Mouse (Mus musculus) heart, adult 11 months (tissue): Measurements from ENCODE around the gene Rmi2.
A peak's percentile ranks its signal among the peaks of the same experiment; 100 is the strongest.
"Not testable (repeated sequence)": the region's sequence is repeated elsewhere in the genome, so short reads cannot be mapped to it uniquely, and the experiment has no call there.

Experiments used
- DNase-seq: peaks from one replicate; pipeline ENCODE4 v3.0.0; 2022

Rmi2 gene

DNA sequence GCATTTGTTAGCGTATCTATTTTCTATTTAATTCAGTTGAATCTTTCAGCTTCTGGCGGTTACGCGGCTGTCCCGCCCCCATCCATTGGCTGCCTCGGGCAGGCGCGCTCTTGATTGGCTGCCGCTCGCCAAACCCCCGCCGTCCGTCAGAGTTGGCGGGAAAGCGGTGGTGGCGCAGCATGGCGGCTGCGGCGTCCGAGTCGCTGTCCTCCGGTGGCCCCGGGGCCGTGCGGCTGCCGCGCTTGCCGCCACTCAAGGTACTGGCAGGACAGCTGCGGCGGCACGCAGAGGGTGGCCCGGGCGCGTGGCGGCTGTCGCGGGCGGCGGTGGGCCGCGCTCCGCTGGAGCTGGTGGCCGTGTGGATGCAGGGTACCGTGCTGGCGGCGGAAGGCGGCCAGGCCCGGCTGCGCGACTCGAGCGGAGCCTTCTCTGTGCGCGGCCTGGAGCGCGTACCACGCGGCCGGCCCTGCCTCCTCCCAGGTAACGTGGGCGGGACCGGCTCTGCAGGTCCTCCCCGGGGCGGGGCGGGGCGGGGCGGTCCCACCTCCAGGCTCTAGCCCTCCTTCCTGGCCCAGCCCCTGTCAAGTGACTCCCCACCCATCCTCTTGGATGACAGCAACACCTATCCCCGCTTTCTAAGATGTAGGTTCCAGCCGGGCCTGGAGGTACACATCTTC is at the start of gene Rmi2:
Gene Rmi2, plus strand, starts transcription at position 149 of the 677 bp plus-strand sequence.
- peak; percentile 99 for DNase-seq

- DNase-seq = peak; percentile 100
Observed at GRCm38 (mm10) chr16:10785371-10786231, 49.3 kb upstream of the Rmi2 start, which contains the start of gene Socs1. TSS of gene Socs1 (minus strand) at chr16:10785536.

- DNase-seq = peak; percentile 98
Observed at GRCm38 (mm10) chr16:10786288-10786687, 48.6 kb upstream of the Rmi2 start.

GRCm38 (mm10) chr16:10786782-10787547 is 47.9 kb upstream of the Rmi2 start:
- peak; percentile 95 for DNase-seq

DNA sequence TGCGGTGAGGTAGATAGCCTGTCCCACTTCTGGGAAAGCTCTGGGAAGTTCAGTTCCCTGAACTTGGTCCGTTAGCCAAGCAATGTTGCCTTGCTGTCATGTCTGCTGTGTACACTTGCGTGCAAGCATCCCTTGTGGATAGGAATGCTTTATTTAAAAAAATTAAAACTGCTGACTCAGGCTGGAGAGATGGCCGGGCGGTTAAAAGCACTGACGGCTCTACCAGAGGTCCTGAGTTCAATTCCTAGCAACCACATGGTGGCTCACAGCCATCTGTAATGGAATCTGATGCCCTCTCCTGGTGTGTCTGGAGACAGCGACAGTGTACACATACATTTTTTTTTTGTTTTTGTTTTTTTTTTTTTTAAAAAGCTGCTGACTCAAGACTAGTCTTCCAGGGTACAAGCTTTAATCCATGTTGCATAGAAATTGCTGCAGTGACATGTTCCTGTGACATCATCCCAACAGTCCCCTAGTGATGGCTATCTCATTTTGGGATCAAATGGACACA is 47.3 kb upstream of the Rmi2 start:
- DNase-seq = peak; percentile 91

GRCm38 (mm10) chr16:10788271-10788670 is 46.6 kb upstream of the Rmi2 start, which contains the start of gene Tnp2:
TSS of gene Tnp2 (minus strand) at chr16:10788660.
- peak; percentile 90 for DNase-seq

DNA sequence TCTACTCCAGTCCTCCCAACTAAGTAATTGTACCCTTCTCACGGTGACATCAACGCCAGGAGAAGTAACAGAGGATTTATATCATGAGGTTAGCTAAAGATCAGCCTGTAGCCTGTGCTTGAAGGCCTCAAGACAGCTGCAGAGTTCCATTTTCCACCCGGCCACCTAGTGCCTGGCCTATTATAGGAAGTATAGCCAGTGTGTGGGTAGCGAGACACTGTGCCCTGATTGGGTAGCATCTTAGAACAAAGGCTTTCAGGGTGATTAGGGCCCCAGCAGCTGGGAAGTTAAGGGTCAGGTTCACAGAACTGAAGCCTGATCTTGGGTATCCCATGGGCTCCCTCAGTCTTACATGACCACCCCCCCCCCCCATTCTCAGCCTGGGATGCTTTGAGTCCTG is 46.0 kb upstream of the Rmi2 start:
- no peak for DNase-seq

DNA sequence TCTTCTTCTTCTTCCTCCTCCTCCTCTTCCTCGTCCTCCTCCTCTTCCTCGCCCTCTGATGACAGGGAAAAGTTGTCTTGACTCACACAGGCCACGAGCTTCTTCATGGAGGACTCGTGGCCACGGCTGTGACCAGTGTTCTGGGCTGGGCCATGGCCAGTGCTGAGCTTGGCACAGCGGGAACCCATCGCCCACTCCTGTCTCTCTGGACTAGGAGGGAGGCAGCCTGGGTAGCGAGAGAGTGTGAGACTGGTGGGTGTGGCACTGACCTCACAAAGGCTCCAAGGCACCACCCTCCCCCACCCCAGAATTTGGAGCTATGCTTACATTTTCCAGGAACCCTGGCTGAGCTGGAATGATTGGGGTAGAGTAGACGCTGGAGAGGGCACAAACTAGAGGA is 44.2 kb upstream of the Rmi2 start, which contains the start of gene Prm3:
Gene Prm3, minus strand, starts transcription at position 213 of the 400 bp plus-strand sequence.
- no peak for DNase-seq

DNA sequence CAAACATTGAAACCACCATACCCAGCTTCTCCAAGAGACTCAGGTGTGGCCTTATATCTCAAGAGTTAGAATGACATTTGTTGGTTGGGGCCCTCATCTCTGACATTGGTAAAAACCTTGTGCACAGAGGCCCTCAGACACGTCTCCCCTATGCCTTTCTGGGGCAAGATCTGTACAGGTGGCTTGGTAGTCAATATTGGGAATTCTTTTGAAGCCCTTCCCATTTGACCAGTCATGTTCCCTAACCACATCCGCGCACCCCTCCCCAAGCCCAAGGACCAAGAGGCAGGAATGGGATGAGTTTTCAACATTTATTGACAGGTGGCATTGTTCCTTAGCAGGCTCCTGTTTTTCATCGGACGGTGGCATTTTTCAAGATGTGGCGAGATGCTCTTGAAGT is 38.8 kb upstream of the Rmi2 start, which contains the start of gene Prm2:
Gene Prm2, minus strand, starts transcription at position 101 of the 400 bp plus-strand sequence.
- no peak for DNase-seq

DNA sequence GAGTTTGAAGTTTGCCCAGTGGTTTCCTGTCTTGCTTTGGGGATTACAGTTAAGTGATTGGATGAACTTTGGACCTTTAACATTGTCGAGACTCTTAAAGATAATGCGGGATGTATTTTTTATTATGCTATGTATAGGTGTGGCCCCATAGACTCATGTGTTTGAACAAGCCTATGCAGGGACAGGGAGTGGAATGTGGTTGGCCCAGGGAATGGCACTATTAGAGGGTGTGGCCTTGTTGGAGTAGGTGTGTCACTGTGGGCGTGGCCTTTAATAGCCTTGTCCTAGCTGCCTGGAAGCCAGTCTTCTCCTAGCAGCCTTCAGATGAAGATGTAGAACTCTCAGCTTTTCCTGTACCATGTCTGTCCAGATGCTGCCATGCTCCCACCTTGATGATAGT is 32.4 kb upstream of the Rmi2 start:
- not testable (repeated sequence) for DNase-seq

DNA sequence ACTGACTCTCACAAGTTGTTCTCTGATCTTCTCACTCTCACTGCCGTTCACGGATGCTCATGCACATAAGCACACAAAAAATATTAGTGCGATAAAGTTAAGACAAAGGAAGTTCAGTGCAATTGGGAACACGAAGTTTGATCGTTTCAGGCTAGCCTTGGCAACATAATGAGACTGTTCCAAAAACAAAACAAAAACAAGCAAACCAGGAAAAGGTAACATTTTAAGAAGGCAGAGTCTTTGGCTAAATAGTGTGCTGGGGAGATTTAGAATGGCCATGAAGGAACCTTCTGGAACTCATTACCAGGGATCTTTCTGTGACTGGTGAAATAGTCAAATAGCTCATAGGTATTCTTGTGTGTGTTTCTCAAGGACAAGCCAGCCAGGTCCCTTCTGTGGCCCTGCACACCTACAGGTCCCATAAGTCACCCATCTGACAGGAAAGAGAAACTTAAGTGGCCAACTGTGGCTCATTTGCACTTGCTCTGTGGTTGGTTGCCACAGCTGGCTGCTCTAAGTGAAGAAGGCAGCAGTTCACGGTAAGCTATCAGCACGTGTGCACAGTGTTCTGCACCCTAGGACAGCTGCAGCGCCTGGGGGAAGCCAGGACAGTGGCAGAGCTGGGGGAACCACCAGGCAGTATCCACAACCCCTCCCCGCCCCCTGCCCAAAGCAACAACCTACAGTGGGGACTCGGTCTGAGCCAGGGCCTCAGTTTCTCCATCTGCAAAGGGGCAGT is 28.9 kb upstream of the Rmi2 start, which contains the start of gene Prm1:
Gene Prm1, minus strand, starts transcription at position 51 of the 739 bp plus-strand sequence.
- no peak for DNase-seq

DNA sequence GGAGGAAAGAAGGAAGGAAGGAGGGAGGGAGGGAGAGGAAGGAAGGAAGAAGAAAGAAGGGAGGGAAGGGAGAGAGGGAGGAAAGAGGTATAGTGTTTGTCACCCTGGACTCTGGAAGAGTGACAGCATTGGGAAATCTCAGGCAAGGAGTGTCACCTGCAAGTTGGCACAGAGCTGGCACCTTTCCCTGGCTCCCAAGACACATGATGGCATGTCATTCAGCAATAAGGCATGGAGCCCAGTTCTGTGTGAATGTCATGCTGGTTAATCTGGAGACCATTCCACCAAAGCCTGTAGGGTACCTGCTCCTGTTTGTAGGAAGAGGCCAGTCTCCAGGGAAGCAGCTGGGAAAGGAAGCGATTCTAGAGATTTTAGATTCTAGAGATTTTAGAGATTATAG is 24.5 kb upstream of the Rmi2 start:
- no peak for DNase-seq

- DNase-seq = no peak
Observed at GRCm38 (mm10) chr16:10812865-10813371, 21.9 kb upstream of the Rmi2 start, which contains the start of gene Gm11172. TSS of gene Gm11172 (plus strand) at chr16:10812915.

GRCm38 (mm10) chr16:10813726-10814125 is 21.1 kb upstream of the Rmi2 start:
- DNase-seq = no peak

DNA sequence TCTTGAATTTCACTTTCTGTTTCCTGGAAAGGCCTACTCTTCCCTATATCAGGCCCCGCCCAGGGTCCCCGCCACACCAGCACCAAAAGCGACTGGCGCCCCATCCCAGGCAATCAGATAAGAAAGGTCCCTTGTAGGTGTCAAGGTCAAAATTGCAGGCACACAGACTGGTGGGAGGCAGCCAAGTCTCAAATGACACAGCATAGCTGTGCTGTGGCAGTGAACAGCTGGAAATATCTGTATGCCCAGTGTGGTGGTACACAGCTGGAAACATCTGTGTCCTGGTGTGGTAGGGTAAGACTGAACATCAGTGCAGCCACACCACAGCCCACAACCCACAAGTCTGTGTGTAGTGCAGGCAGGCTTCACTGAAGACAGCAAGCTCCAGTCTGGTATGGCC is 20.0 kb upstream of the Rmi2 start:
- peak; percentile 91 for DNase-seq

GRCm38 (mm10) chr16:10818579-10819135 is 16.2 kb upstream of the Rmi2 start:
- DNase-seq = no peak

DNA sequence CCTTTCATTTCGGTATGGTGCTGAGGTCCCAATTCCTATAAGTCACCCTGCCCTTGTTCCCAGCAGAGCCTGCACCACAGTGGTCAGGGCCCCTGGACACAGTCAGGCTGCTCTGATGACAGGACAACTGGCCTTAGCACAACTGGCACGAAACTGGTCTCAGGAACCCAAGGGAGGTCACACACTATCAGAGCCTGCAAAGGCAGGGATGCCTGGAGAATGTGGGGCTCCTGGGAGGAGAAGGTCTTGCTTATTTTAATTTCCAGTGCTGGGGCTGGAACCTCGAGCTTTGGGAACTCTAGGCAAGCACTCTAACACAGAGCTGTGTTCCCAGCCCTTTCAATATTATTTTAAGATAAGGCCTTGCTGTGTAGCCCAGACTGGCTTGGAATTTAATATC is 14.9 kb upstream of the Rmi2 start:
- DNase-seq = peak; percentile 95

GRCm38 (mm10) chr16:10821387-10821786 is 13.5 kb upstream of the Rmi2 start:
- peak; percentile 96 for DNase-seq

DNA sequence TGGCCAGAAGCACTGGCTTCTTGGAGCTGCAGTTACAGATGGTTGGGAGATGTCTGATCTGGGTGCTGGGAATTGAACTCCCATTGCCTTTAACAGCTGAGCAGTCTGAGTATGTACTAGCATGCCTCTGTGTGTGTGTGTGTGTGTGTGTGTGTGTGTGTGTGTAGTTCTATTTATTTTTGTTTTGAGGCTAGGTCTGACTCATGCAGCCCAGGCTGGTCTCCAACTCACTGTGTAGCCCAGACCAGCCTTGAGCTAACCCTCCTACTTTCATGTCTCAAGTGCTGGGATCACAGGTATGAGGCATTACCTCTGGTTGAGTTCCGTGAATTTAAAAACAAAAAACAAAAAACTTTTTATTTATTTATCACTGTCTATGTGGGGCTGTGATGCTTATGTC is 10.3 kb upstream of the Rmi2 start:
- DNase-seq = no peak

- no peak for DNase-seq
Observed at GRCm38 (mm10) chr16:10825840-10826239, 9.0 kb upstream of the Rmi2 start.

- DNase-seq = no peak
Observed at GRCm38 (mm10) chr16:10827269-10827668, 7.6 kb upstream of the Rmi2 start.
